Mouse (Mus musculus) megakaryocyte progenitor cell, adult 5-6 weeks (primary cell): Measurements from ENCODE around the gene Kif6. TPM values are rescaled to one million over a fixed set of nuclear protein-coding genes. Genes with fewer than 3 reads are reported as not detected.

ENCODE experiments used
- ATAC-seq: replicated peaks from 2 replicates; pipeline ENCODE4 v1.8.0; 2016; ENCODE audit warnings: mild to moderate bottlenecking, moderate TSS enrichment, inconsistent platforms; ENCODE audit not compliant: poor library complexity
- total RNA-seq, 2 experiments: library from RNA; stranded (forward) in 1 of 2; stranded (reverse) in 1 of 2; fragments of 157-497, 149-512 nt in 1 of 2; fragments of 200-1000 nt in 1 of 2; gene quantifications; 2 replicates each; pipeline versions ENCODE4 v1.2.3 to v1.2.4; 2015 to 2017

Gene Kif6
- total RNA-seq (2015) (0.17 TPM in 1 of 2 replicates, not detected in the other), total RNA-seq (2017) (0.27 TPM in 1 of 2 replicates, not detected in the other)

- ATAC-seq = peak; percentile 90
Observed at GRCm38 (mm10) chr17:49614577-49615235, at the start of gene Kif6. Kif6 (plus strand) TSS chr17:49615136.

- ATAC-seq = no peak
Observed at GRCm38 (mm10) chr17:49568717-49569116, 46.2 kb upstream of the Kif6 start.

- no peak for ATAC-seq
Observed at GRCm38 (mm10) chr17:49577321-49577720, 37.6 kb upstream of the Kif6 start.

- no peak for ATAC-seq
Observed at GRCm38 (mm10) chr17:49582471-49582870, 32.5 kb upstream of the Kif6 start.

- no peak for ATAC-seq
Observed at GRCm38 (mm10) chr17:49590051-49590450, 24.9 kb upstream of the Kif6 start.

GRCm38 (mm10) chr17:49605397-49605796, 9.5 kb upstream of the Kif6 start:
- no peak for ATAC-seq

GRCm38 (mm10) chr17:49607351-49608027, 7.4 kb upstream of the Kif6 start:
- no peak for ATAC-seq

GRCm38 (mm10) chr17:49610296-49610695, 4.6 kb upstream of the Kif6 start:
- no peak for ATAC-seq

- ATAC-seq = peak; percentile 56
Observed at GRCm38 (mm10) chr17:49615241-49615651, 310 bp downstream of the Kif6 start.

- ATAC-seq = no peak
Observed at GRCm38 (mm10) chr17:49624572-49624971, 9.6 kb downstream of the Kif6 start.

- no peak for ATAC-seq
Observed at GRCm38 (mm10) chr17:49627011-49627794, 12.3 kb downstream of the Kif6 start.

- ATAC-seq = no peak
Observed at GRCm38 (mm10) chr17:49628875-49629274, 13.9 kb downstream of the Kif6 start.

- no peak for ATAC-seq
Observed at GRCm38 (mm10) chr17:49633041-49633440, 18.1 kb downstream of the Kif6 start.

GRCm38 (mm10) chr17:49641903-49642302, 27.0 kb downstream of the Kif6 start:
- no peak for ATAC-seq

- ATAC-seq = no peak
Observed at GRCm38 (mm10) chr17:49642336-49642735, 27.4 kb downstream of the Kif6 start.

GRCm38 (mm10) chr17:49642889-49643490, 28.1 kb downstream of the Kif6 start:
- no peak for ATAC-seq

GRCm38 (mm10) chr17:49646267-49646666, 31.3 kb downstream of the Kif6 start:
- no peak for ATAC-seq

GRCm38 (mm10) chr17:49648970-49649369, 34.0 kb downstream of the Kif6 start:
- ATAC-seq = no peak

- ATAC-seq = no peak
Observed at GRCm38 (mm10) chr17:49649394-49649793, 34.5 kb downstream of the Kif6 start.

GRCm38 (mm10) chr17:49650366-49650765, 35.4 kb downstream of the Kif6 start:
- no peak for ATAC-seq

- ATAC-seq = no peak
Observed at GRCm38 (mm10) chr17:49652357-49652756, 37.4 kb downstream of the Kif6 start.
